Mouse (Mus musculus): Measurements from ENCODE around the gene Rps23. TPM values are rescaled to one million over a fixed set of nuclear protein-coding genes. Genes with fewer than 3 reads are reported as not detected.
A peak's percentile ranks its signal among the peaks of the same experiment; 100 is the strongest.

The Rps23 gene
- polyA plus RNA-seq (2012; fragmentation: generic; extraction: Trizol) = 1,862 TPM
- long read RNA-seq, experiment 1, transcript Rps23-201 (4 exons, 937 nt) = major isoform, 557 of 603 reads
- long read RNA-seq, experiment 1, partial matches to known transcripts = 19 of 603 reads
- long read RNA-seq, experiment 1, other reads (novel, unspliced or antisense) = 23 of 603 reads
- long read RNA-seq, experiment 2, transcript Rps23-201 (4 exons, 937 nt) = major isoform, 363 of 367 reads
- long read RNA-seq, experiment 2, partial matches to known transcripts = 1 of 367 reads
- long read RNA-seq, experiment 2, other reads (novel, unspliced or antisense) = 3 of 367 reads

GRCm38 (mm10) chr13:90922751-90923612 lies at the start of gene Rps23:
Gene Rps23 (plus strand): TSS chr13:90922958.
- peaks cover 16% of the 10 kb centered on the region for H3K79me2 ChIP-seq (ENCODE audit: control insufficient read depth, insufficient read depth)
- H3ac ChIP-seq (ENCODE audit: control insufficient read depth, insufficient read length, low read depth) = peak within 1 kb of the TSS; percentile 99
- peaks cover 13% of the 10 kb centered on the region for H3K36me3 ChIP-seq (ENCODE audit: control insufficient read depth, insufficient read depth)
- peaks cover 11% of the 10 kb centered on the region for H3K79me3 ChIP-seq (ENCODE audit: low read depth)
- no peaks in the 10 kb centered on the region for H3K27me3 ChIP-seq (ENCODE audit: control insufficient read depth, insufficient read depth, insufficient read length)
- peak; percentile 71 for TF ChIP-seq MAX (IDR thresholded peaks at IDR 0.05)
- TF ChIP-seq FOSL1 (IDR thresholded peaks at IDR 0.05; ENCODE audit: insufficient read depth, low read length, poor library complexity, severe bottlenecking) = no peak
- peak within 1 kb of the TSS; percentile 84 for H3K4me3 ChIP-seq (ENCODE audit: insufficient read depth, poor library complexity, severe bottlenecking)

- Histone ChIP-seq H3ac (ENCODE audit: control insufficient read depth, insufficient read length, low read depth) (no peak overlapping the region), H3K79me3 (ENCODE audit: low read depth) (no peaks in the 10 kb centered on the region), H3K4me3 (ENCODE audit: insufficient read depth, poor library complexity, severe bottlenecking) (no peak overlapping the region), H3K79me2 (ENCODE audit: control insufficient read depth, insufficient read depth) (no peaks in the 10 kb centered on the region), H3K36me3 (ENCODE audit: control insufficient read depth, insufficient read depth) (no peaks in the 10 kb centered on the region), H3K27me3 (ENCODE audit: control insufficient read depth, insufficient read depth, insufficient read length) (no peaks in the 10 kb centered on the region)
- TF ChIP-seq USF1 (IDR thresholded peaks at IDR 0.05; ENCODE audit: low read depth) (no peak), MAX (IDR thresholded peaks at IDR 0.05) (no peak), MYOG (IDR thresholded peaks at IDR 0.05; ENCODE audit: control insufficient read depth, extremely low read depth, insufficient read length) (no peak), CEBPB (IDR thresholded peaks at IDR 0.05; ENCODE audit: low read depth) (no peak), MYOD1 (IDR thresholded peaks at IDR 0.05; ENCODE audit: control insufficient read depth, insufficient read length, low read depth) (no peak), FOSL1 (IDR thresholded peaks at IDR 0.05; ENCODE audit: insufficient read depth, low read length, poor library complexity, severe bottlenecking) (no peak)
These were observed 40.9 kb upstream of the Rps23 start for GRCm38 (mm10) chr13:90881727-90882429.

GRCm38 (mm10) chr13:90885856-90886532 lies 36.8 kb upstream of the Rps23 start:
- no peaks in the 10 kb centered on the region for H3K36me3 ChIP-seq (ENCODE audit: control insufficient read depth, insufficient read depth)
- no peaks in the 10 kb centered on the region for H3K79me3 ChIP-seq (ENCODE audit: low read depth)
- H3K27me3 ChIP-seq (ENCODE audit: control insufficient read depth, insufficient read depth, insufficient read length) = no peaks in the 10 kb centered on the region
- no peaks in the 10 kb centered on the region for H3K79me2 ChIP-seq (ENCODE audit: control insufficient read depth, insufficient read depth)
- TF ChIP-seq MYOG (IDR thresholded peaks at IDR 0.05; ENCODE audit: control insufficient read depth, extremely low read depth, insufficient read length) (no peak), CTCF (IDR thresholded peaks at IDR 0.05; ENCODE audit: control insufficient read depth, insufficient read depth, insufficient read length) (no peak), FOSL1 (IDR thresholded peaks at IDR 0.05; ENCODE audit: insufficient read depth, low read length, poor library complexity, severe bottlenecking) (no peak), CEBPB (IDR thresholded peaks at IDR 0.05; ENCODE audit: low read depth) (no peak), MAX (IDR thresholded peaks at IDR 0.05) (no peak), MYOD1 (IDR thresholded peaks at IDR 0.05; ENCODE audit: control insufficient read depth, insufficient read length, low read depth) (no peak), USF1 (IDR thresholded peaks at IDR 0.05; ENCODE audit: low read depth) (no peak)
- H3ac ChIP-seq (ENCODE audit: control insufficient read depth, insufficient read length, low read depth) = no peak overlapping the region
- no peak overlapping the region for H3K4me3 ChIP-seq (ENCODE audit: insufficient read depth, poor library complexity, severe bottlenecking)

GRCm38 (mm10) chr13:90886568-90886983 lies 36.2 kb upstream of the Rps23 start:
- Histone ChIP-seq H3K79me2 (ENCODE audit: control insufficient read depth, insufficient read depth) (no peaks in the 10 kb centered on the region), H3K4me3 (ENCODE audit: insufficient read depth, poor library complexity, severe bottlenecking) (no peak overlapping the region), H3K36me3 (ENCODE audit: control insufficient read depth, insufficient read depth) (no peaks in the 10 kb centered on the region), H3K27me3 (ENCODE audit: control insufficient read depth, insufficient read depth, insufficient read length) (no peaks in the 10 kb centered on the region), H3K79me3 (ENCODE audit: low read depth) (no peaks in the 10 kb centered on the region), H3ac (ENCODE audit: control insufficient read depth, insufficient read length, low read depth) (no peak overlapping the region)
- TF ChIP-seq CEBPB (IDR thresholded peaks at IDR 0.05; ENCODE audit: low read depth) (no peak), CTCF (IDR thresholded peaks at IDR 0.05; ENCODE audit: control insufficient read depth, insufficient read depth, insufficient read length) (peak; percentile 48)

GRCm38 (mm10) chr13:90890111-90890510 lies 32.6 kb upstream of the Rps23 start:
- Histone ChIP-seq H3K79me3 (ENCODE audit: low read depth) (no peaks in the 10 kb centered on the region), H3K36me3 (ENCODE audit: control insufficient read depth, insufficient read depth) (no peaks in the 10 kb centered on the region), H3K4me3 (ENCODE audit: insufficient read depth, poor library complexity, severe bottlenecking) (no peak overlapping the region), H3ac (ENCODE audit: control insufficient read depth, insufficient read length, low read depth) (no peak overlapping the region), H3K79me2 (ENCODE audit: control insufficient read depth, insufficient read depth) (no peaks in the 10 kb centered on the region), H3K27me3 (ENCODE audit: control insufficient read depth, insufficient read depth, insufficient read length) (no peaks in the 10 kb centered on the region)
- no peak for TF ChIP-seq CEBPB (IDR thresholded peaks at IDR 0.05; ENCODE audit: low read depth)
- TF ChIP-seq MYOG (IDR thresholded peaks at IDR 0.05; ENCODE audit: control insufficient read depth, extremely low read depth, insufficient read length) = no peak
- no peak for TF ChIP-seq USF1 (IDR thresholded peaks at IDR 0.05; ENCODE audit: low read depth)
- no peak for TF ChIP-seq MAX (IDR thresholded peaks at IDR 0.05)
- no peak for TF ChIP-seq CTCF (IDR thresholded peaks at IDR 0.05; ENCODE audit: control insufficient read depth, insufficient read depth, insufficient read length)
- no peak for TF ChIP-seq FOSL1 (IDR thresholded peaks at IDR 0.05; ENCODE audit: insufficient read depth, low read length, poor library complexity, severe bottlenecking)
- no peak for TF ChIP-seq MYOD1 (IDR thresholded peaks at IDR 0.05; ENCODE audit: control insufficient read depth, insufficient read length, low read depth)

Data from C2C12 (cell line).